Mouse (Mus musculus) limb, embryonic 13.5 days (tissue): ENCODE measurements around the gene Rbx1. TPM values are rescaled to one million over a fixed set of nuclear protein-coding genes. Genes with fewer than 3 reads are reported as not detected.

Source experiments
- ATAC-seq: fragments of 200-750 bp; cut with Nextera tagmentation; 2 replicates; pipeline ENCODE4 v1.8.0; 2017; ENCODE audit warnings: low read depth, moderate number of reproducible peaks, moderate TSS enrichment; ENCODE audit not compliant: low FRiP score
- H3K27ac ChIP-seq: fragments of 300-500 bp; sonication (generic); 2 replicates; pipeline ENCODE4 v1.5.1; 2015; ENCODE audit warnings: inconsistent platforms, mild to moderate bottlenecking, moderate library complexity
- H3K27me3 ChIP-seq: fragments of 300-500 bp; sonication (generic); 2 replicates; pipeline ENCODE4 v1.6.1; 2015; ENCODE audit warnings: mild to moderate bottlenecking, inconsistent platforms
- H3K36me3 ChIP-seq: fragments of 300-500 bp; sonication (generic); 2 replicates; pipeline ENCODE4 v1.6.1; 2015; ENCODE audit warnings: inconsistent platforms, mild to moderate bottlenecking, moderate library complexity
- H3K4me1 ChIP-seq: fragments of 300-500 bp; sonication (generic); 2 replicates; pipeline ENCODE4 v1.6.1; 2015; ENCODE audit warnings: inconsistent platforms
- H3K4me2 ChIP-seq: fragments of 300-500 bp; sonication (generic); replicated peaks from 2 replicates; pipeline ENCODE4 v1.6.1; 2015; ENCODE audit warnings: inconsistent platforms, mild to moderate bottlenecking, moderate library complexity
- H3K4me3 ChIP-seq: fragments of 300-500 bp; sonication (generic); 2 replicates; pipeline ENCODE4 v1.5.1; 2015; ENCODE audit warnings: moderate library complexity, mild to moderate bottlenecking, inconsistent platforms
- H3K9ac ChIP-seq: fragments of 300-500 bp; sonication (generic); 2 replicates; pipeline ENCODE4 v1.6.1; 2015; ENCODE audit warnings: mild to moderate bottlenecking, inconsistent platforms
- H3K9me3 ChIP-seq: fragments of 300-500 bp; sonication (generic); 2 replicates; pipeline ENCODE4 v1.6.1; 2016; ENCODE audit warnings: inconsistent platforms
- WGBS: fragments of 180-500 bp; shearing (Covaris S2); methylation state at CpG from one replicate; pipeline ENCODE4 v1.1.7; 2015; 5-methylcytosine and 5-hydroxymethylcytosine counted together
- polyA plus RNA-seq: library from polyadenylated mRNA; unstranded; fragments of >200 nt; fragmentation: Nextera tagmentation; extraction: Ambion mirVana; gene quantifications from 2 replicates; pipeline ENCODE4 v1.2.1, GENCODE M21; 2015

Rbx1 gene
- polyA plus RNA-seq, 1 experiment from 2014 or later = 491 TPM

DNA sequence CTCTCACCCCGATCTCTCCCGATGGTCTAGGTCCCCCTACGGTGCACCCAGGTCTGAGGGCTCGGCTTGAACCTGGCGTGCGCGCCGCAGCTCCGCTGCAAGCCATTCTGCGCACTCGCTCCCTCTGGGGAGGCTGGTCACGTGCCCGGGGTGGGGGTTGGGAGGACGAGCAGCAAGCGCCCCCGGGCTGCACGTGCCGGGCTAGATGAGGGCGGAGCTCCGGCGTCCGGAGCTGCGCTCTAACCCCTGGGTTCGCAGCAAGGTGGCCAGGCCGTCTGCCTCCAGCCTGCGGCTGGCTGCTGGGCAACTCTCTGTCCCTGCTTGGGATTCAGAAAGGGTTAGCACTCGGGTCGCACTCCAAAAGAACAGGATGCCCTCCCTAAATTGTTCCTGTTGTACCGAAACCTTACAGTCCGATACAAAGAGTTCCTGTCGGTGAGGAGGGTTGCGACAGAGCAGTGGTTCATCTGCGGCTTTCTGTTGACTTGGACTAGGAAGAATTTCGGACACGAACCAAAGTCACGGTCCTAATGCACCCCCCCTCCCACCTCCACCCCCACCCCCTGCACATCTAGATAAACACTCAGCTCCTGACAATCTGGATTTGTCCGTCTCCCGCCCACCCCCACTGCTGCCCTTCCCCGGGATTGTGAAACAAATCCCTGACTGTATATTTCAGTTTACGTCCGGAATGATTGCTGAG is 57.2 kb downstream of the Rbx1 start:
- H3K9ac ChIP-seq = peak overlapping the region; percentile 57
- H3K4me2 ChIP-seq = peak overlapping the region; percentile 91
- peak overlapping the region; percentile 59 for H3K4me3 ChIP-seq
- under 1% methylated on average over 41 of the region's 41 CpGs for WGBS
- no peaks in the 10 kb centered on the region for H3K4me1 ChIP-seq
- ATAC-seq = peak; percentile 97
- H3K9me3 ChIP-seq = no peaks in the 10 kb centered on the region
- H3K27ac ChIP-seq = peak overlapping the region; percentile 67
- H3K27me3 ChIP-seq = no peaks in the 10 kb centered on the region; the same call in 1 of the 2 replicates
- no peaks in the 10 kb centered on the region for H3K36me3 ChIP-seq

DNA sequence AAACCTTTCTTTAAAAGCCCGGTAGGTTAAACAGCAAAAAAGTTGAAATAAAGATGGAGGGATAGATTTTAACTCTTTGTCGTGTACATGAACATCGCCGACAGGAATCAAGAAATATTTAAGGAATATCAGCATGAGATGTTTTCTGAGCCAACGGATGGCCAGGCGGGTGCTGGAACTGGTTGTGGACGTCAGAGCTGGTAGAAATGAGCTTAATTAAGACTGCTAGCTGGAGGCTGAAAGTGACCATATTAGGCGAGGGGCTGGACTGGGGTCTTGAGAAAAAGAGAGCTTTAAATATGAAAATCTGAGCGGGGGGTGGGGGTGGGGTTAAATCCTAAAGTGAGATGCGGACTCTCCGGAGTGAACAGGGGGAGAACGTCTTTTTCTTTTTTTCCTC is 57.8 kb downstream of the Rbx1 start:
- Histone ChIP-seq H3K27ac (peak overlapping the region; percentile 67; the same call in 1 of the 2 replicates), H3K9me3 (no peaks in the 10 kb centered on the region), H3K36me3 (no peaks in the 10 kb centered on the region), H3K9ac (peak overlapping the region; percentile 57), H3K4me2 (peak overlapping the region; percentile 91), H3K4me3 (peak overlapping the region; percentile 59), H3K4me1 (no peaks in the 10 kb centered on the region), H3K27me3 (no peaks in the 10 kb centered on the region; the same call in 1 of the 2 replicates)
- ATAC-seq = no peak
- under 1% methylated on average over 12 of the region's 12 CpGs for WGBS

Other genes starting within 250 kb of the Rbx1 start
- 1.2 and 1.4 TPM in 2 replicates for gene Mchr1, start 230.8 kb upstream of the Rbx1 start, polyA plus RNA-seq
- gene Slc25a17, start 105.5 kb upstream of the Rbx1 start, polyA plus RNA-seq = 117 and 119 TPM in 2 replicates
- gene St13, start 66.2 kb upstream of the Rbx1 start, polyA plus RNA-seq = 185 and 189 TPM in 2 replicates
- 12.2 and 12.6 TPM in 2 replicates for gene Xpnpep3, start 66.2 kb upstream of the Rbx1 start, polyA plus RNA-seq
- gene Dnajb7, start 58.0 kb upstream of the Rbx1 start, polyA plus RNA-seq = 2.5 and 2.9 TPM in 2 replicates
- gene Ep300, start 119.1 kb downstream of the Rbx1 start, polyA plus RNA-seq = 16.6 and 19.7 TPM in 2 replicates
- 20.9 and 23.5 TPM in 2 replicates for gene L3mbtl2, start 197.6 kb downstream of the Rbx1 start, polyA plus RNA-seq
- 15.5 and 17.1 TPM in 2 replicates for gene Chadl, start 231.0 kb downstream of the Rbx1 start, polyA plus RNA-seq